Mouse (Mus musculus) lung, adult 2 months (tissue): ENCODE measurements around the gene Ipcef1.

Source experiments
- CTCF ChIP-seq: fragments of 200-500 bp; IDR thresholded peaks from 2 replicates; pipeline ENCODE4 v1.5.1; 2011; ENCODE audit warnings: mild to moderate bottlenecking, low read length, control low read depth; ENCODE audit not compliant: insufficient read depth
- POLR2A ChIP-seq: fragments of 200-500 bp; IDR thresholded peaks from 2 replicates; pipeline ENCODE4 v1.6.1; 2011; ENCODE audit warnings: low read depth, mild to moderate bottlenecking, control low read depth, low read length, borderline replicate concordance; ENCODE audit errors: extremely low read depth

- no peak for TF ChIP-seq POLR2A
- no peak for TF ChIP-seq CTCF
Observed at GRCm38 (mm10) chr10:7010543-7010942, 41.7 kb downstream of the Ipcef1 start.
